Mouse (Mus musculus) megakaryocyte, embryonic 14.5 days (primary cell): ENCODE results near the gene Plekhs1.
"Not testable (repeated sequence)": the region's sequence is repeated elsewhere in the genome, so short reads cannot be mapped to it uniquely, and the experiment has no call there.

Source experiments
- FLI1 ChIP-seq: IDR thresholded peaks from 2 replicates; pipeline ENCODE4 v1.6.1; 2012; ENCODE audit warnings: low read length, inconsistent platforms, mixed read lengths
- GATA1 ChIP-seq: IDR thresholded peaks from 3 replicates; pipeline ENCODE4 v1.6.1; 2012; ENCODE audit warnings: mixed read lengths, low read length, inconsistent platforms, borderline replicate concordance

DNA sequence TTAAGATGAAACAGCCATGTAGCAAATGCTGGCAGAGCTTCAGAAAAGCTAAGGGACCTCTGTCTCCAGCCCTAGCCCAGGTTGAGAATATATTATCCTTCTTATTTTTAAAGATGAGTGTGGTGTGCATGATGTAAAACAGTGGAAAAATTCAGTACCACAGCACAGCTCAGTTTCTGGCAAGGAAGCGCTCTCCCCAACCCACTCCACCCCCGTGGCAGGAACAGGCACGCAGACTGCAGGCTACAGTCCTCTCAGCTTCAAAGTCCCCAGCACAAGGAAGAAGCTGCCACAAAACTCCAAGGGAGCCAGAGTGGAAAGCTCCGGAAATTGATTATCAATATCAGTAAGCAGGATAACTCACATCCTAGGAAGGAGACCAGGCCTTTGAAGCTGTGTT lies 49.8 kb downstream of the Plekhs1 start:
- not testable (repeated sequence) for TF ChIP-seq GATA1, FLI1
